Mouse (Mus musculus) limb, embryonic 14.5 days (tissue): ENCODE data around the gene Hnrnpa2b1. TPM values are rescaled to one million over a fixed set of nuclear protein-coding genes. Genes with fewer than 3 reads are reported as not detected.

ENCODE experiments used
- ATAC-seq: fragments of 200-750 bp; cut with Nextera tagmentation; 2 replicates; pipeline ENCODE4 v1.8.0; 2017; ENCODE audit warnings: low read depth, moderate number of reproducible peaks, moderate TSS enrichment; ENCODE audit not compliant: low FRiP score
- DNase-seq: peaks from one replicate; pipeline ENCODE4 v3.0.0-alpha.2; 2015; ENCODE audit warnings: low spot score
- H3K27ac ChIP-seq: fragments of 300-500 bp; sonication (generic); replicated peaks from 2 replicates; pipeline ENCODE4 v1.5.1; 2014; ENCODE audit warnings: low read depth, mild to moderate bottlenecking, low read length, moderate library complexity, mixed read lengths
- H3K27me3 ChIP-seq: fragments of 300-500 bp; sonication (generic); 2 replicates; pipeline ENCODE4 v1.6.1; 2014; ENCODE audit warnings: low read length, mixed read lengths; ENCODE audit not compliant: control insufficient read depth, insufficient read depth
- H3K36me3 ChIP-seq: fragments of 300-500 bp; sonication (generic); 2 replicates; pipeline ENCODE4 v1.6.1; 2014; ENCODE audit warnings: mild to moderate bottlenecking, low read length, moderate library complexity, mixed read lengths; ENCODE audit not compliant: control insufficient read depth, insufficient read depth
- H3K4me1 ChIP-seq: fragments of 300-500 bp; sonication (generic); 2 replicates; pipeline ENCODE4 v1.6.1; 2014; ENCODE audit warnings: antibody characterized with exemption, low read length, mixed read lengths; ENCODE audit not compliant: control insufficient read depth, insufficient read depth
- H3K4me2 ChIP-seq: fragments of 300-500 bp; sonication (generic); replicated peaks from 2 replicates; pipeline ENCODE4 v1.6.1; 2014; ENCODE audit warnings: low read depth, mild to moderate bottlenecking, low read length, moderate library complexity; ENCODE audit not compliant: severe bottlenecking
- H3K4me3 ChIP-seq: fragments of 300-500 bp; sonication (generic); replicated peaks from 2 replicates; pipeline ENCODE4 v1.5.1; 2014; ENCODE audit warnings: low read length
- H3K9ac ChIP-seq: fragments of 300-500 bp; sonication (generic); 2 replicates; pipeline ENCODE4 v1.6.1; 2014; ENCODE audit warnings: mild to moderate bottlenecking, low read depth, low read length, moderate library complexity; ENCODE audit not compliant: severe bottlenecking
- H3K9me3 ChIP-seq: fragments of 300-500 bp; sonication (generic); 2 replicates; pipeline ENCODE4 v1.6.1; 2016; ENCODE audit warnings: low read length; ENCODE audit not compliant: control insufficient read depth
- POLR2A ChIP-seq: fragments of 200-500 bp; IDR thresholded peaks from 2 replicates; pipeline ENCODE4 v1.8.0; 2012; ENCODE audit warnings: inconsistent platforms, mild to moderate bottlenecking, moderate library complexity, borderline replicate concordance; ENCODE audit not compliant: insufficient read depth, insufficient read length; ENCODE audit errors: extremely low read depth
- WGBS: fragments of 180-500 bp; shearing (Covaris S2); extraction: QIAGEN DNeasy Blood & Tissue Kit; methylation state at CpG from one replicate; pipeline ENCODE4 v1.1.7; 2014; 5-methylcytosine and 5-hydroxymethylcytosine counted together
- polyA plus RNA-seq, 2 experiments: library from polyadenylated mRNA; depleted of rRNA in 1 of 2; stranded (reverse) in 1 of 2; unstranded in 1 of 2; fragments of >200 nt; fragmentation: Nextera tagmentation in 1 of 2; extraction: Ambion mirVana in 1 of 2; gene quantifications; 2 replicates each; pipeline versions ENCODE4 v1.2.1 to v1.2.3; 2012 to 2014

The Hnrnpa2b1 gene
- polyA plus RNA-seq, 2 experiments: 1,002 to 1,691 TPM

- WGBS: under 1% methylated on average over 52 of the region's 99 CpGs
- Histone ChIP-seq H3K9me3 (no peaks in the 10 kb centered on the region), H3K9ac (peak within 1 kb of the TSS; percentile 100), H3K4me3 (peak within 1 kb of the TSS; percentile 99), H3K36me3 (peaks cover 47% of the 10 kb centered on the region), H3K27me3 (no peaks in the 10 kb centered on the region), H3K27ac (peak within 1 kb of the TSS; percentile 100), H3K4me1 (peaks cover 25% of the 10 kb centered on the region), H3K4me2 (peak within 1 kb of the TSS; percentile 66)
- DNase-seq (peak; percentile 93), ATAC-seq (peak; percentile 81)
- TF ChIP-seq POLR2A: peak; percentile 53; the same call in 1 of the 2 replicates
Measured at GRCm38 (mm10) chr6:51470311-51471178, 851 bp upstream of the Hnrnpa2b1 start, which contains the start of gene Cbx3. Gene Cbx3 (plus strand): TSS chr6:51470360.

DNA sequence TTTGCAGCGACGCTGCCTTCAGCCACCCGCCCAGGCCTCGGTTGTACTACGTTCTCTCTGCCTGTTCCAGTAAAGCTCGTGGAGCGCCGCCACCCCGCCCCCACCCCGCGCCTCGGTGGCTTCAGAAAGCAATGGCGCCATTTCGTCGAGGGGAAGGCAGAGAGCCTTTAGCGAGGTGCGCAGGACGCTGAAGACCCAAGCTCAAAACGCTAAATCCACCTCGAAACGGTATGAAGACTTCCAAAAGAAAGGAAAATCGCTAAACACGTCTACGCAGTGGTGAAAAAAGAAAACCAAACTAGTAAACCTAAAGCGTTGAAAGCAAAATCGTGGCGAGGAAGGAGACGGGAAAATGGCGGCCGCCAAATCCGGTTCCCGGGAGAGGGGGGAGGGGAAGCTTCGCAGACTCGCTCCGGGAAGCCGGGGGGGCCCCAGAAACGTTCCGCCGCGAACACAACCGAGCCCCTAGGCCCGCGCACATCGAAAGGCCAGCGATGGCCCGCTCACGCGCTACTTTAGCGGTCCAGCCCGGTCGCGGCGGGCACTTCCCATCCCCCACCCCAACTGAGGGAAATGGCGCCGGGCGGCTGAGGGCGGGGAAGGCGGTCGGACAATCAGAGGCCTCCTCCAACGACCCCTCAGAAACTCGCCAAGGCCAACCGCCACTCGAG lies 668 bp downstream of the Hnrnpa2b1 start:
- Histone ChIP-seq H3K27ac (peak overlapping the region; percentile 100), H3K4me2 (peak overlapping the region; percentile 68; the same call in 1 of the 2 replicates), H3K27me3 (no peaks in the 10 kb centered on the region), H3K4me3 (peak overlapping the region; percentile 99), H3K9ac (peak overlapping the region; percentile 100), H3K9me3 (no peaks in the 10 kb centered on the region), H3K4me1 (peaks cover 30% of the 10 kb centered on the region), H3K36me3 (peaks cover 51% of the 10 kb centered on the region)
- WGBS: 3% methylated on average over 63 of the region's 63 CpGs
- peak; percentile 81 for DNase-seq
- no peak for TF ChIP-seq POLR2A
- ATAC-seq: peak; percentile 17

DNA sequence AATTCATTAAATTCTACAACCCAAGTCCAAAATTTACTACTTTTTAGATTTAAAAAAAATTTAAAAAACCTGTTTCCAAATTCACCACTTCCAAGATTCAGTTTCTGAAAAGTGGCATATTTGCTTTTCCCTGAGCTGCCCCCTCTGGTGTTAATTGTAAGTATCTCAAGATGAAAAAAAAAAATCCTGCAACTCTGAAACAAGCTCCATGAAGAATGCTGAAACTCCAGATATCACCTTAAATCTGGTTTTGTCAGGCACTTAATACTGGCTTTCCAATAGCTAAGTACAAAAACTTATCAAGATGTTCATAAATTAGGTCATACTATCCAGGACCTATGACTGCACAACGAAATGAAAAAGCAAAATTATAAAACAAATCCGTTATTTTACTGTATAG lies 2.0 kb downstream of the Hnrnpa2b1 start:
- Histone ChIP-seq H3K4me3 (peak overlapping the region; percentile 99), H3K9me3 (no peaks in the 10 kb centered on the region), H3K27ac (no peak overlapping the region), H3K36me3 (peaks cover 50% of the 10 kb centered on the region), H3K4me1 (peaks cover 24% of the 10 kb centered on the region), H3K9ac (peak overlapping the region; percentile 100), H3K4me2 (peak overlapping the region; percentile 68), H3K27me3 (no peaks in the 10 kb centered on the region)
- DNase-seq (peak; percentile 53), ATAC-seq (no peak)
- WGBS: 2% methylated on average over 2 of the region's 2 CpGs
- TF ChIP-seq POLR2A: no peak

- H3K9ac ChIP-seq: no peak overlapping the region
- DNase-seq (no peak), ATAC-seq (no peak)
- H3K4me3 ChIP-seq: no peak overlapping the region
- peaks cover 66% of the 10 kb centered on the region for H3K36me3 ChIP-seq
- no peak overlapping the region for H3K4me2 ChIP-seq
- no peaks in the 10 kb centered on the region for H3K9me3 ChIP-seq
- WGBS: 73% methylated on average over 3 of the region's 3 CpGs
- 0 out of 2 replicates have a peak, but pooled peaks cover 3% of the 10 kb centered on the region for H3K4me1 ChIP-seq
- no peak for TF ChIP-seq POLR2A
- H3K27me3 ChIP-seq: no peaks in the 10 kb centered on the region
- H3K27ac ChIP-seq: no peak overlapping the region
Measured at GRCm38 (mm10) chr6:51460363-51460762, 9.3 kb downstream of the Hnrnpa2b1 start.

DNA sequence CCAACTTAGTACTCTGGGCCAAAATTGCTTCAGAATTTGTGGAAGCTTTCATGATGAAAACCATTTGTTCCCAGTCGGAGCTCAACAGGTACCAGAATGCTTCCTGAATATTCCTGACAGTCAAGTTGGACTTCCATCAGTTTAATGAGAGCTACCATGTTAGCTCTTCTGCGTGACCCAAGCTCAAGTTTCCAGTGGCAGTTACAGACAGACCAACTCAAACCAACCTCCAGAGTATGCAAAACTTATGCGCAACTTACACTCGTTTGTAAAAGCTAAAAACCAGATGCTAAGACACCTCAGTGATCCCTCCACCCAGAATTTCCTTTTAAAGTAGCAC lies 9.7 kb downstream of the Hnrnpa2b1 start:
- WGBS: 81% methylated on average over 4 of the region's 4 CpGs
- H3K4me2 ChIP-seq: no peak overlapping the region
- H3K9me3 ChIP-seq: no peaks in the 10 kb centered on the region
- TF ChIP-seq POLR2A: no peak
- H3K9ac ChIP-seq: no peak overlapping the region
- H3K4me1 ChIP-seq: 0 out of 2 replicates have a peak, but pooled peaks cover 1% of the 10 kb centered on the region
- H3K27me3 ChIP-seq: no peaks in the 10 kb centered on the region
- DNase-seq (no peak), ATAC-seq (no peak)
- H3K27ac ChIP-seq: no peak overlapping the region
- H3K36me3 ChIP-seq: peaks cover 62% of the 10 kb centered on the region
- H3K4me3 ChIP-seq: no peak overlapping the region
